Mouse (Mus musculus) urinary bladder, postnatal 14 days (tissue): ENCODE measurements around the gene Hist2h2ac.
A peak's percentile ranks its signal among the peaks of the same experiment; 100 is the strongest.
"Not testable (repeated sequence)": the region's sequence is repeated elsewhere in the genome, so short reads cannot be mapped to it uniquely, and the experiment has no call there.

Experiments used
- DNase-seq: peaks from one replicate; pipeline ENCODE4 v3.0.0; 2021; ENCODE audit warnings: low spot score

Hist2h2ac gene

GRCm38 (mm10) chr3:96228828-96229227 is 8.1 kb upstream of the Hist2h2ac start:
- no peak for DNase-seq

DNA sequence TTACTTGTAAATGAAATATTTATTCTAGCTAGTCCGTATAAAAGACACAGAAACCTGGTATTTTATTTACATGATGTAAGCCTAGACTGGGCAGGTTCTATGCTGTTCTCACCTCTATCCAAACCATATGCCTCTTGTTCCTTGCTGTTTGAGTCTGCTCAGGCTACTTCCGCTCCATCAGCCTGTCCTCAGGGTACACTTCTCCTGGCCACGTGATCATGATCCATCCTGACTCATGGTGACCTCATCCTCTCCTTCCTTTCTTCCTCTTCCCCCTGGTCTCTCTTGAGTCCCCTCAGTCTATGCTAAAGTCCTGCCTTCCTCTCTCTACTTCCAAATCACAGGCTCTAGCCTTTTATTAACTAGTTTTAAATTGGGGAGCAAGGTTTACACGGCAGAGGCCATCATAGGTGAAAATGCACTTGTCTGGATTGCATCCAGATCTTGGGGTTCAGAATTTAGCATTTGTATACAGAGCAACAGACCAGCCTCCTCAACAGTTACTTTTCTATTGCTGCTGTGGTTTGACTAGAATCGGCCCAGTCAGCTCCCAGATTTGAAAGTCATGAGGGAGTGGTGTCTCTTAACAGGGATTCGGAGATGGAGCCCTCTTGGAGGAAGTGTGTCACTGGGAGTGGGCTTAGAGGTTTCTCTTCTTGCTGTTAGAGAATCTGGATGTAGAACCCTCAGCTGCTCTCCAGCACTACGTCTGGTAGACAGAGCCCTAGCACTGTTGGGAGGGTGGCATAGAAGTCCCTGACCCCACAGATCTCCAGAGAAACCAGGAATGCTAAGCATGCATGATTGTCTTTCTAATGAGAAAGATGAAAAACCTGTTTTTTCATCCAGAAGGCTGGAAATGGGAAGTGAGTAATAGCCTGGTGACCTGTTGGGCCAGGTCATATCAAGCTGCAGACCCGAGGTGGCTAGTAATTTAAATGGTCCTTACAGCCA is 6.3 kb upstream of the Hist2h2ac start:
- no peak for DNase-seq

GRCm38 (mm10) chr3:96225421-96225820 is 4.7 kb upstream of the Hist2h2ac start:
- no peak for DNase-seq

- DNase-seq = no peak
Observed at GRCm38 (mm10) chr3:96222774-96223173, 2.1 kb upstream of the Hist2h2ac start.

DNA sequence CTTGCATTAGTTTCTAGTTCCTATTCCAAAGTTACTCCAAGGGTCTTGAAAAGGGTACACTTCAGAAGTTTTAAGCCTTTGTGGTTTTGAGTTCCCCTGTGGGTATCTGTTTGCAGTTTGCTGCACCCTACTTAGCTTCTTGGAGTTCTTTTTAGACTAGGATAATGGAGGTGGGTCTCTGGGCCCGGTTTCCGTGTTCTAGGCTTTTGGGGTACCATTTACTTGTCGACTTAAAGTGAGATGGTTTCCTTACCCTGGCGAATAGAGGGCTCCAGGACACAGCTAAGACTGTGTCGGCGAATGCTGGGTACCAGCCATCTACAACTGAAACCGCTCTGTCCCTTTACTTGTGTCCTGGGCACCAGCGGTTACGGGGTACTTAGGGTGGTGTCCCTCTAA is 959 bp upstream of the Hist2h2ac start:
- no peak for DNase-seq

- not testable (repeated sequence) for DNase-seq
Observed at GRCm38 (mm10) chr3:96220131-96220764, 432 bp downstream of the Hist2h2ac start.

DNA sequence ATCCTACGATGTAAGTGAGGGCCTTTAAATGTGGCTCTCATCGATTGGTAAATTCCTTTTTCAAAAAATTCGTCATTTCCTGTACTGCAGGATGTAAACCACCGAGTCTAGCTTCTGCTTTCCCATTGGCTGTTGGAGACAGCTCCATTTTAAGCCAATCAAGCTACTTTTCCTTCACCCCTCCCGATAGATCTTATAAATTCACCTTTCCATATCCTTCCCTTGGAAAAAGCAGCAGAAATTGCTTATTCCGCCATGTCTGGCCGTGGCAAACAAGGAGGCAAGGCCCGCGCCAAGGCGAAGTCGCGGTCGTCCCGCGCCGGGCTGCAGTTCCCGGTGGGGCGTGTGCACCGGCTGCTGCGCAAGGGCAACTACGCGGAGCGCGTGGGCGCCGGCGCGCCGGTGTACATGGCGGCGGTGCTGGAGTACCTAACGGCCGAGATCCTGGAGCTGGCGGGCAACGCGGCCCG is 984 bp downstream of the Hist2h2ac start, which contains the start of the genes Bola1 and Hist2h2ab:
TSS of gene Bola1 (minus strand) at position 49 of the 470 bp plus-strand sequence.
TSS of gene Hist2h2ab (plus strand) at position 205 of the 470 bp plus-strand sequence.
- peak; percentile 66 for DNase-seq

DNA sequence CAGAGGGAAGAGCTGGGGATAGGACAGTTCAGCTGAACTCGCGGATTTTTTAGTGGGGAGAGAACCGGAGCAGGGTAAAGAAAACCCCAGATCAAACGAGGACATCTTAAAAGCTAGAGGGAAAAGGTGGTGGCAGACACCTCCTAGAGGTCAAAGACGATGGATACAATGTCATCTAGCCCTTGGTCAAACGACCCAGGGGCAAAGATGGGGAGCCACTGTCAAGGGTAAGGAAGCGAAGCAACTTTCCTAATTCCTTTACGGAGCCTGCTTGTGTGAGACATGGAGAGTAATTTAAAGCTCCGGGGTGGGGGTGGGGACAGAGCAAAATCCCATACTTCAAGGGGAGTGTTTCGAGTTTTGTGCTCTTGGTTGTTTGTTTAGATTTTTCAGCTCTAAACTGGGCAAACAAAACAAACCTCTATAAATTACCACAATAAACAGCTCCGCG is 1.5 kb downstream of the Hist2h2ac start:
- no peak for DNase-seq

GRCm38 (mm10) chr3:96209242-96209641 is 11.4 kb downstream of the Hist2h2ac start:
- DNase-seq = no peak

DNA sequence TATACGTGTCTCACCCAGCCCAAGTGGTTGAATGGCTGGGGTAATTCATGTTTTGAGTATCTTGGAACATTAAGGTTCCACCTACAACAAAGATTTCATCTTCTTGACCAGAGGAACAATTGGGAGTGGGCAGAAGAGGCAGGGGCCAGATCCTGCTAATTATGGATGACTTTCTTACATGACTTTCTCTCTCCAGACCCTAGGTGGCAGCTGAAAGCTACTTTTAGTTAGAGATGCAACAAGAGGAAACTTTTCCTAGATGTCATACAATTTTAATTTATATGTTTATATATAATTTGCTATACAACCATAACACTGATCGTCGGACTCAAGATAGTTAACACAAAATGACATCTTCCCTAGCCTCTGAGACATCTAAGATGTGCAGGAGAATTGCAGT is 12.9 kb downstream of the Hist2h2ac start:
- no peak for DNase-seq

DNA sequence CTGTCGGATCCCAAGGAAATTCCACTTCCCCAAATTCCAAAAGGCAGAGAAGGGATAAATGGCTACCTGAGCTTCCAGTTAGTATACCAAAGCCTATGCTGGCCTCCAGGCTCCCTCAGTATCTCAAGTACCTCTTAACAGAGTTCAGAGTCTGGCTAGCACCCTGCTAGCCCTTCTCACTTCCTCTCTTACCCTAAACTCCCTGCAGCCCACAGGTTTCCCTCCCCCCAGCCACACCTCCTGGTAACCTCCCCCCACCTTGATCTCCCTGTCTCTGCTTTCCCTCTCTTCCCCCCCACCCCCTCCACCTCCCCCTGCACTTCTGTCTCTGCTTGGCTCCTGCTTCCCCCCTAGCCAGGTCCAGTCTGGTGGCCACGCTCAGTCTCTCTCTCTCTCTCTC is 20.9 kb downstream of the Hist2h2ac start:
- DNase-seq = no peak

- DNase-seq = not testable (repeated sequence)
Observed at GRCm38 (mm10) chr3:96198601-96199251, 22.0 kb downstream of the Hist2h2ac start.

- no peak for DNase-seq
Observed at GRCm38 (mm10) chr3:96198181-96198580, 22.5 kb downstream of the Hist2h2ac start.

DNA sequence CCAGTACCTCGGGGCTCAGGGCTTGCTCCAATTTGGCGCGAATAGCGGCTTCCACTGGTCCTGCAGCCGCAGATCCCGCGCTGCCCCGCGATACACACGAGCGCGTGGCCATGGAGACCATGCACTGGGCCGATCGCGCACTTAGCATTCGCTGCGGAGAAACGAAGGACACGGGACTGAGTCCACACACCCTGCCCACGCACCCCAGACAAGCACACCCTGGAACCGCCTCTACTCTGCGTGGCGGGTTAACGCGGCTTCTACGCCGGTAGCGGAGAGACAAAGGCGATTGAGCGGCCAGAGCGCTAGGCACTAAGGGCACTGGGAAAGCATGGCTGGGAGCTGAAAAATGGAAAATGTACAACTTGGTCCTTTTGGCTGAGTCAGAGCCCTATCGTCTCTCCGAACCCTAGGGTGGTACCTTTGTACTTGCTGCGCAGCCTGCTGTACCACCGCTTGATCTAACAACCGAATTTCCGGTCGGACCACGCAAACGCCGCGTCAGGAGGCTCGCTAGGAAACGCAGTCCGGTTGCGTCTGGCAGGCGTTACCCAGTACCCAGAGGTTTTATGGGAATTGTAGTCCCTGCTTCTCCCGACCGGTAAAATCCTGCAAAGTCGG is 23.4 kb downstream of the Hist2h2ac start:
- DNase-seq = peak; percentile 91

- no peak for DNase-seq
Observed at GRCm38 (mm10) chr3:96196437-96197128, 24.1 kb downstream of the Hist2h2ac start.

DNA sequence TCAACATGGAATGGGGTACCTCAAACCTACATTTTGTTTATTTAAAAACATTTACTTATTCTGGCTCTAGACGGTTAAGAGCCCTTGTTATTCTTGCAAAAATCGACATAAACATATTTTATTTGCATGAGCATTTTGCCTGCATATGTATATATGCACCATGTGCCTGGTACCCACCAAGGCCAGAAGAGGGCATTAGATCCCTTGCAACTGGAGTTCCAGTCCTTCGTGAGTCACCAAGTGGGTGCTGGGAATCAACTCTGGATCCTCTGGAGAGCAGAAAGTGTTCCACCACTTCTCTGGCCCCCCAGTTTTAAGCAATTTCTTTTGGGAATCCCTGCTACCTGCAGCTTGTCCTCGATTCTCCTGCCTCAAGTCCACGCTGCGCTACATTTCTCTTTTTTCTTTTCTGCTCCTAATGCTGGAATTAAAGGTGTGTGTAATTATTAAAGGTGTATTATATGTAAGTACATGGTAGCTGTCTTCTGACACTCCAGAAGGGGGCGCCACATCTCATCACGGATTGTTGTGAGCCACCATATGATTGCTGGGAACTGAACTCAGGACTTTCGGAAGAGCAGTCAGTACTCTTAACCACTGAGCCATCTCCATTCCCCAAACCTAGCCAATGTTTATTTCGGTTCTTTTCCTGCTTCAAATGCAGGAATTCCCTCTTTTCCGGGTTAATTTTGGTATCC is 24.9 kb downstream of the Hist2h2ac start:
- no peak for DNase-seq

- no peak for DNase-seq
Observed at GRCm38 (mm10) chr3:96194966-96195365, 25.7 kb downstream of the Hist2h2ac start.

DNA sequence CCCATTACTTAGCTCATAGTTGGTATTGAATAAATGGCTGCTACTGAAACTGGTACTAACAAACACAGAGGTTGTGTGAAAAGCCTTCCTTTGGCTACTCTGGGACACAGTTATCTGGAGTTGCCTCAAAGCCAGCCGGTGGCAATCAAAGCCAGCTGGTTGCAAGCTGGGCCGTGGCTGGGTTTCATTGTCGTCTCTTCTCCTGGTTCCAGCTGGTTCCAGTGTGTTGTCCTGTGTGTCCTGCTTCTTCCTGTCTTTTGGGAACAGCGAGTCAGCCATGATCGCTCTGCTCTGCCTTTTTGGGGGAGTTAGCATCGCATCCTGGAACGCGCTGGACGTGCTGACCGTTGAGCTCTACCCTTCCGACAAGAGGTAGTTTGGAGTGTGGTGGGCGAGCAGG is 27.7 kb downstream of the Hist2h2ac start:
- DNase-seq = no peak

- DNase-seq = no peak
Observed at GRCm38 (mm10) chr3:96182382-96182776, 38.3 kb downstream of the Hist2h2ac start.

DNA sequence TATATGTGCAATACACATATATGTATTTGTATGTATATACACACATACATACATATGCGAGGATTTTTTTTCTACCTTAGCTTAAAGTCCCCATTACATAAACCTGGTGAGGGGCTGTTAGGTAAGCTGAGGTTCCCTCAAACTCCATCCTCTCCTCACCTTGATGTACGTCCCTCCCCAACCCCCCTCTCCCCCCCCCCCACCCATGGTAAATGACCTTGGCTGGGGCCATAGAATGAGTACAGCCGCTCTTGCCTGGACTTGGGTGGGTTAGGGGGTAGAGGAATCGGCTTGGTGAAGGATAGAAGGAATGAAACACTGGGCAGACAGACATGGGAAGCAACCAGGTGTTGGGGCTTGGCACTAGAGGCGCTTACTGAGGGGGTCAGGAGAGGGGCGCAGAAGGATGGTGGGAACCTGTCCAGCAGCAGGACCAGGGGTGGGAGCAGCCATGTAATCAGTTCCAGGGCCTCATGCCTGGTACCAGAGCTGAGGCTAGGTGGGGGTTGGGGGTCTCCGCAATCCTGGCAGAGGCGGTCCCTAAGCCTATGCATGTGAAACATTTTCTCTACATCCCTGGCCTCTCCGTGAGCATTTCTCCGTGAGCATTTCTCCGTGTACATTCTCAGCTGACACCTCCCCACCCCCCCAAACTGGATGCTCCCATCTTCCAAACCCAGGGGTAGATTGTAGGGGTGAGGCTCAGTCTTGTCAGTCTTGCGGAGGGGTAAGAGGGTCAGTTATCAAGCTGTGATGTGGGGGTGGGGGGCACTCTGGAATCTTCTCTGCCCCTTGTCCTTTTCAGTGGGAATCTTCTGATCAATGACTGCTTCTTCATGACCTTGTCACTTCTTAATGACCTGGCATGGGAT is 38.9 kb downstream of the Hist2h2ac start:
- no peak for DNase-seq
